29 mouse cellular contexts compared by ENCODE assay signal in genomic region chr2:163783901-163784300, GRCm38 (mm10). TPM values are rescaled to one million over a fixed set of nuclear protein-coding genes. Genes with fewer than 3 reads are reported as not detected.
A peak's percentile ranks its signal among the peaks of the same experiment; 100 is the strongest.
DNase-seq lines count a peak whose midpoint lies in the region; ATAC-seq lines count a peak whose summit lies in the region.
"Had no signal": no experiment of that assay in that cellular context is flagged by ENCODE, and none has a peak within 500 bp of the region (broad histone marks: within the 10 kb centered on the region; RNA-seq: fewer than 3 reads in every experiment).

No protein-coding gene starts in this region.

- no peak for ATAC-seq in midbrain, embryonic 11.5 days (ENCODE audit: low FRiP score)
- ATAC-seq in midbrain, embryonic 16.5 days = no peak
- ATAC-seq in kidney, embryonic 16.5 days (ENCODE audit: low FRiP score, low TSS enrichment) = no peak
- ATAC-seq: CD4-positive, CD25-positive, alpha-beta regulatory T cell, adult 4 months; forebrain, embryonic 14.5 days; forebrain, postnatal 0 days; hindbrain, postnatal 0 days; inflammation-experienced regulatory T-cells, adult 6 months; intestine, embryonic 16.5 days had no signal

- H3K9ac ChIP-seq in midbrain, embryonic 11.5 days (ENCODE audit: low read length) = no peak overlapping the region
- no peak overlapping the region for H3K9ac ChIP-seq in midbrain, embryonic 16.5 days (ENCODE audit: low read depth, low read length)
- no peak overlapping the region for H3K9ac ChIP-seq in kidney, embryonic 16.5 days (replicated peaks; ENCODE audit: low read length)
- H3K9ac ChIP-seq: embryonic facial prominence, embryonic 12.5 days; embryonic facial prominence, embryonic 15.5 days; forebrain, postnatal 0 days; heart, embryonic 15.5 days; hindbrain, embryonic 14.5 days had no signal

- WGBS in midbrain, embryonic 11.5 days = 72% methylated on average over 4 of the region's 4 CpGs
- 84% methylated on average over 4 of the region's 4 CpGs for WGBS in midbrain, embryonic 16.5 days
- 56% methylated on average over 4 of the region's 4 CpGs for WGBS in kidney, embryonic 16.5 days

- no peak overlapping the region for H3K4me2 ChIP-seq in midbrain, embryonic 11.5 days
- H3K4me2 ChIP-seq in midbrain, embryonic 16.5 days (ENCODE audit: low read length) = no peak overlapping the region
- no peak overlapping the region for H3K4me2 ChIP-seq in kidney, embryonic 16.5 days (replicated peaks; ENCODE audit: low read depth, low read length)
- H3K4me2 ChIP-seq: embryonic facial prominence, embryonic 12.5 days; embryonic facial prominence, embryonic 15.5 days; heart, embryonic 15.5 days; hindbrain, embryonic 14.5 days had no signal

- H3K27me3 ChIP-seq in midbrain, embryonic 11.5 days (ENCODE audit: control insufficient read depth, insufficient read depth, low read length) = peaks cover 8% of the 10 kb centered on the region
- no peaks in the 10 kb centered on the region; the same call in 1 of the 2 replicates for H3K27me3 ChIP-seq in midbrain, embryonic 16.5 days (ENCODE audit: control insufficient read depth, insufficient read depth, low read depth, low read length)
- H3K27me3 ChIP-seq in kidney, embryonic 16.5 days (ENCODE audit: insufficient read depth, low read length) = no peaks in the 10 kb centered on the region
- H3K27me3 ChIP-seq: embryonic facial prominence, embryonic 12.5 days; embryonic facial prominence, embryonic 15.5 days had no signal

- no peak overlapping the region for H3K4me3 ChIP-seq in midbrain, embryonic 11.5 days (ENCODE audit: low read depth, low read length)
- H3K4me3 ChIP-seq in midbrain, embryonic 16.5 days (ENCODE audit: low read depth, low read length) = no peak overlapping the region
- H3K4me3 ChIP-seq in kidney, embryonic 16.5 days (ENCODE audit: low read length) = no peak overlapping the region
- H3K4me3 ChIP-seq: embryonic facial prominence, embryonic 12.5 days; embryonic facial prominence, embryonic 15.5 days; gastrocnemius, adult 2 months; heart, embryonic 15.5 days had no signal

- intact Hi-C loops in heart, postnatal 25 days (cut with DNase I) = loop anchor here (10.0 kb wide), 2 partner anchors 179 to 249 kb away; partner anchors contain the start of gene Ttpal
- intact Hi-C loops in heart, postnatal 10 days (cut with DNase I) = loop anchor here (10.0 kb wide), 4 partner anchors 51 to 249 kb away; partner anchors contain the start of gene Ttpal

- DNase-seq in heart, adult 8-10 months (ENCODE audit: low spot score) = peak; percentile 29
- no peak for DNase-seq in heart, postnatal 25 days (ENCODE audit: low spot score)
- DNase-seq in midbrain, embryonic 11.5 days (ENCODE audit: low spot score, missing footprints) = peak; percentile 71
- peak; percentile 36 to 40 for DNase-seq in heart, postnatal 10 days
- no peak for DNase-seq in thymus, postnatal 36 days
- DNase-seq: adrenal gland, adult 2 months; adrenal gland, postnatal 14 days; cerebellum, adult 11 months; cerebellum, adult 2 months; cerebellum, adult 9-11 months; cerebellum, postnatal 25 days; forebrain, postnatal 0 days; gastrocnemius, adult 2 months; gastrocnemius, postnatal 14 days; kidney, adult 18-20 months had no signal

- H3K9me3 ChIP-seq in midbrain, embryonic 11.5 days (ENCODE audit: control insufficient read depth, low read length) = no peaks in the 10 kb centered on the region
- H3K9me3 ChIP-seq in midbrain, embryonic 16.5 days (replicated peaks; ENCODE audit: control insufficient read depth, low read length, poor library complexity, severe bottlenecking) = no peaks in the 10 kb centered on the region
- H3K9me3 ChIP-seq in kidney, embryonic 16.5 days (ENCODE audit: low read length) = no peaks in the 10 kb centered on the region
- H3K9me3 ChIP-seq: embryonic facial prominence, embryonic 12.5 days; embryonic facial prominence, embryonic 15.5 days; heart, embryonic 15.5 days had no signal

- H3K27ac ChIP-seq in midbrain, embryonic 11.5 days (ENCODE audit: low read depth, low read length) = no peak overlapping the region
- no peak overlapping the region for H3K27ac ChIP-seq in midbrain, embryonic 16.5 days (ENCODE audit: low read length)
- no peak overlapping the region for H3K27ac ChIP-seq in kidney, embryonic 16.5 days (ENCODE audit: low read length)
- H3K27ac ChIP-seq: embryonic facial prominence, embryonic 12.5 days; embryonic facial prominence, embryonic 15.5 days; gastrocnemius, adult 2 months; heart, embryonic 15.5 days; hindbrain, embryonic 14.5 days; hindbrain, postnatal 0 days had no signal

- H3K36me3 ChIP-seq in midbrain, embryonic 11.5 days (ENCODE audit: control insufficient read depth, insufficient read depth, low read length) = no peaks in the 10 kb centered on the region
- no peaks in the 10 kb centered on the region for H3K36me3 ChIP-seq in midbrain, embryonic 16.5 days (ENCODE audit: control insufficient read depth, insufficient read depth, low read length)
- no peaks in the 10 kb centered on the region for H3K36me3 ChIP-seq in kidney, embryonic 16.5 days (ENCODE audit: insufficient read depth, low read length)
- H3K36me3 ChIP-seq: embryonic facial prominence, embryonic 12.5 days; embryonic facial prominence, embryonic 15.5 days; heart, embryonic 15.5 days had no signal

- no peaks in the 10 kb centered on the region for H3K4me1 ChIP-seq in midbrain, embryonic 11.5 days (ENCODE audit: control insufficient read depth, insufficient read depth, low read length)
- no peaks in the 10 kb centered on the region for H3K4me1 ChIP-seq in midbrain, embryonic 16.5 days (ENCODE audit: control insufficient read depth, insufficient read depth, low read length)
- H3K4me1 ChIP-seq in kidney, embryonic 16.5 days (ENCODE audit: insufficient read depth, low read length) = no peaks in the 10 kb centered on the region
- H3K4me1 ChIP-seq: embryonic facial prominence, embryonic 12.5 days; embryonic facial prominence, embryonic 15.5 days had no signal

RNA-seq across cellular contexts. Expression of gene Ada, which starts 33.9 kb away (rescaled TPM):
- 1 to 10 TPM in 2 of 4 experiments, under 1 TPM in 2; 0.46 to 1.2 (median 0.89) TPM for total RNA-seq in heart, adult 8-10 months (2022)
- under 1 TPM; 0.39 to 0.68 TPM for total RNA-seq in heart, postnatal 25 days (2021)
- polyA plus RNA-seq in midbrain, embryonic 11.5 days (2014; fragmentation: Nextera tagmentation; extraction: Ambion mirVana) = 5.6 and 6.1 TPM in 2 replicates
- 4.0 and 4.4 TPM in 2 replicates for polyA plus RNA-seq in midbrain, embryonic 16.5 days (2015; fragmentation: Nextera tagmentation; extraction: Ambion mirVana)
- 1 to 10 TPM; 1.6 to 1.7 TPM for total RNA-seq in heart, postnatal 10 days (2021)
- polyA plus RNA-seq in kidney, embryonic 16.5 days (2015; fragmentation: Nextera tagmentation; extraction: Ambion mirVana) = 11.7 and 13.3 TPM in 2 replicates

RNA-seq across cellular contexts. Expression of gene Ccn5, which starts 36.8 kb away (rescaled TPM):
- total RNA-seq in heart, adult 8-10 months (2022) = 1 to 10 TPM in 2 of 4 experiments, under 1 TPM in 2; 0.65 to 2.6 (median 1.4) TPM
- total RNA-seq in heart, postnatal 25 days (2021) = 1 to 10 TPM in 1 of 2 experiments, under 1 TPM in 1; 0.98 to 1.3 TPM
- 0.40 and 0.54 TPM in 2 replicates for polyA plus RNA-seq in midbrain, embryonic 11.5 days (2014; fragmentation: Nextera tagmentation; extraction: Ambion mirVana)
- polyA plus RNA-seq in midbrain, embryonic 16.5 days (2015; fragmentation: Nextera tagmentation; extraction: Ambion mirVana) = 0.47 and 0.72 TPM in 2 replicates
- total RNA-seq in heart, postnatal 10 days (2021) = 1 to 10 TPM in 1 of 2 experiments, under 1 TPM in 1; 0.97 to 1.1 TPM
- 0.23 and 0.39 TPM in 2 replicates for polyA plus RNA-seq in kidney, embryonic 16.5 days (2015; fragmentation: Nextera tagmentation; extraction: Ambion mirVana)
- total RNA-seq: adrenal gland, postnatal 4 days; common myeloid progenitor, adult 5-6 weeks; forebrain, postnatal 0 days; MEL had no signal
- polyA plus RNA-seq: CD4-positive, CD25-positive, alpha-beta regulatory T cell, adult 4 months; hindbrain, embryonic 14.5 days; inflammation-experienced regulatory T-cells, adult 6 months had no signal

Comparison
In these comparisons a context has a peak if more than half of its experiments do, and no peak if none do; other contexts are left out.
1. DNase-seq: peak in heart, adult 8-10 months (single experiment), midbrain, embryonic 11.5 days (single experiment) and heart, postnatal 10 days (2 of 2); none in heart, postnatal 25 days (single experiment) and thymus, postnatal 36 days (0 of 2).